Mouse (Mus musculus) liver, adult 2 months (tissue): ENCODE measurements at regions not wholly inside any gene's neighbourhood (a gene's known extent, or its start where the extent isn't known, plus 50 kb on each side); places are given as distances from the start of the nearest gene placed in this dataset.

Experiments used
- CTCF ChIP-seq: fragments of 200-500 bp; IDR thresholded peaks from 2 replicates; pipeline ENCODE4 v1.5.1; 2011; ENCODE audit warnings: low read depth, low read length, control low read depth
- POLR2A ChIP-seq: fragments of 200-500 bp; IDR thresholded peaks from 2 replicates; pipeline ENCODE4 v1.6.1; 2011; ENCODE audit warnings: low read length, control low read depth; ENCODE audit not compliant: insufficient read depth; ENCODE audit errors: extremely low read depth

GRCm38 (mm10) chr5:120007738-120008137 is 108.5 kb upstream of the Rbm19 start:
- TF ChIP-seq CTCF: no peak
- no peak for TF ChIP-seq POLR2A
